Mouse (Mus musculus) myocyte (in vitro differentiated cells): ENCODE measurements around the gene Serpinf1.
"Not testable (repeated sequence)": the region's sequence is repeated elsewhere in the genome, so short reads cannot be mapped to it uniquely, and the experiment has no call there.

Experiments
- CEBPB ChIP-seq: IDR thresholded peaks from 2 replicates; pipeline ENCODE4 v1.6.1; 2011; ENCODE audit warnings: mild to moderate bottlenecking, moderate library complexity; ENCODE audit not compliant: poor library complexity, insufficient read depth, severe bottlenecking
- E2F4 ChIP-seq: IDR thresholded peaks from one replicate; pipeline ENCODE4 v1.6.1; 2011; ENCODE audit warnings: mild to moderate bottlenecking, control low read depth, moderate library complexity; ENCODE audit not compliant: insufficient read depth
- MAX ChIP-seq: IDR thresholded peaks from one replicate; pipeline ENCODE4 v1.6.1; 2011; ENCODE audit warnings: low read depth, mild to moderate bottlenecking, control low read depth
- MYOD1 ChIP-seq, 3 experiments: IDR thresholded peaks; one replicate each; pipeline ENCODE4 v1.6.1; 2011; ENCODE audit warnings: control low read depth in 2 of 3, low read depth in 2 of 3, mild to moderate bottlenecking in 2 of 3, moderate library complexity in 1 of 3; ENCODE audit not compliant: insufficient read length in 2 of 3, control insufficient read depth in 1 of 3
- MYOG ChIP-seq, 3 experiments: IDR thresholded peaks; one replicate each; pipeline ENCODE4 v1.6.1; 2011; ENCODE audit warnings: control low read depth in 2 of 3, low read depth in 2 of 3, mild to moderate bottlenecking in 2 of 3; ENCODE audit not compliant: insufficient read length in 2 of 3, control insufficient read depth in 1 of 3, insufficient read depth in 1 of 3
- POLR2A ChIP-seq: IDR thresholded peaks from one replicate; pipeline ENCODE4 v1.6.1; 2011; ENCODE audit warnings: low read depth, mild to moderate bottlenecking, control low read depth, moderate library complexity; ENCODE audit not compliant: insufficient read length
- POLR2AphosphoS2 ChIP-seq: IDR thresholded peaks from one replicate; pipeline ENCODE4 v1.6.1; 2011; ENCODE audit warnings: low read depth, control low read depth; ENCODE audit not compliant: insufficient read length
- REST ChIP-seq: IDR thresholded peaks from one replicate; pipeline ENCODE4 v1.6.1; 2011; ENCODE audit warnings: mild to moderate bottlenecking, control low read depth, moderate library complexity; ENCODE audit not compliant: insufficient read depth, insufficient read length
- SRF ChIP-seq: IDR thresholded peaks from one replicate; pipeline ENCODE4 v1.6.1; 2011; ENCODE audit warnings: low read depth; ENCODE audit not compliant: control insufficient read depth, insufficient read length
- TCF12 ChIP-seq: IDR thresholded peaks from one replicate; pipeline ENCODE4 v1.6.1; 2011; ENCODE audit warnings: mild to moderate bottlenecking, control low read depth; ENCODE audit not compliant: poor library complexity, insufficient read depth, severe bottlenecking
- TCF3 ChIP-seq: IDR thresholded peaks from one replicate; pipeline ENCODE4 v1.6.1; 2011; ENCODE audit warnings: low read depth, control low read depth; ENCODE audit not compliant: insufficient read length
- USF1 ChIP-seq: IDR thresholded peaks from one replicate; pipeline ENCODE4 v1.6.1; 2011; ENCODE audit warnings: low read depth, mild to moderate bottlenecking, control low read depth, moderate library complexity

- not testable (repeated sequence) for TF ChIP-seq MYOG (IDR thresholded peaks at IDR 0.05; ENCODE audit: control insufficient read depth in 1 of 3, insufficient read depth in 1 of 3, insufficient read length in 2 of 3, low read depth in 2 of 3); CEBPB; E2F4; REST; TCF12; POLR2A; POLR2AphosphoS2; USF1; MAX; MYOD1 (IDR thresholded peaks at IDR 0.05; ENCODE audit: control insufficient read depth in 1 of 3, insufficient read length in 2 of 3, low read depth in 2 of 3); SRF; TCF3
These were observed 33.5 kb upstream of the Serpinf1 start for GRCm38 (mm10) chr11:75455971-75456370.
